Mouse (Mus musculus) left cerebral cortex, adult 2 months (tissue): ENCODE data around the gene Prl. TPM values are rescaled to one million over a fixed set of nuclear protein-coding genes. Genes with fewer than 3 reads are reported as not detected.
"Not testable (repeated sequence)": the region's sequence is repeated elsewhere in the genome, so short reads cannot be mapped to it uniquely, and the experiment has no call there.

Experiments
- DNase-seq, 2 experiments: peaks; one replicate each; pipeline ENCODE4 v3.0.0; 2021 to 2022; ENCODE audit warnings: low spot score in 2 of 2, mixed read lengths in 1 of 2; ENCODE audit errors: extremely low spot score in 1 of 2
- H3K27ac ChIP-seq: fragments of 200-600 bp; 2 replicates; pipeline ENCODE4 v1.8.1; 2022
- H3K4me3 ChIP-seq: fragments of 200-600 bp; 2 replicates; pipeline ENCODE4 v1.8.1; 2022
- CTCF ChIP-seq: fragments of 200-600 bp; IDR thresholded peaks from 2 replicates; pipeline ENCODE4 v1.8.1; 2022; ENCODE audit warnings: antibody characterized with exemption, mild to moderate bottlenecking, moderate library complexity
- intact Hi-C: fragments of 180-260 bp; cut with DNase I; formaldehyde crosslinking; loops from one replicate; pipeline ENCODE4 v1.15.1; 2025
- long read RNA-seq, 2 experiments: library from polyadenylated mRNA; stranded (forward); transcript quantifications; one replicate each; pipeline ENCODE4 v2.0.0; 2021; ENCODE audit warnings: borderline mapping rate in 2 of 2
- total RNA-seq, 2 experiments: library from RNA; stranded (reverse); gene quantifications; 2 replicates each; pipeline ENCODE4 v1.2.3; 2021

The Prl gene
- total RNA-seq, result not detected
- long read RNA-seq, experiment 1, result 0 reads
- long read RNA-seq, experiment 2, result 0 reads

GRCm38 (mm10) chr13:27057270-27057669 lies at the start of gene Prl:
Gene Prl (plus strand): TSS chr13:27057570.
- no peak for DNase-seq
- no peak for TF ChIP-seq CTCF
- H3K27ac ChIP-seq, result no peak within 1 kb of the TSS
- intact Hi-C loops, result no loop called here
- no peak within 1 kb of the TSS for H3K4me3 ChIP-seq

- intact Hi-C loops, result no loop called here
- no peak overlapping the region for H3K4me3 ChIP-seq
- DNase-seq, result no peak
- no peak overlapping the region for H3K27ac ChIP-seq
- no peak for TF ChIP-seq CTCF
Measured at GRCm38 (mm10) chr13:27026614-27027013, 30.8 kb upstream of the Prl start.

- no peak for DNase-seq
- TF ChIP-seq CTCF, result no peak
- no peak overlapping the region for H3K27ac ChIP-seq
- intact Hi-C loops, result no loop called here
- H3K4me3 ChIP-seq, result no peak overlapping the region
Measured at GRCm38 (mm10) chr13:27027376-27027775, 30.0 kb upstream of the Prl start.

- Histone ChIP-seq H3K27ac (no peak overlapping the region), H3K4me3 (no peak overlapping the region)
- DNase-seq, result no peak
- intact Hi-C loops, result no loop called here
- no peak for TF ChIP-seq CTCF
Measured at GRCm38 (mm10) chr13:27028501-27029240, 28.7 kb upstream of the Prl start.

- Histone ChIP-seq H3K4me3 (no peak overlapping the region), H3K27ac (no peak overlapping the region)
- TF ChIP-seq CTCF, result no peak
- intact Hi-C loops, result no loop called here
- DNase-seq, result no peak
Measured at GRCm38 (mm10) chr13:27031101-27031852, 26.1 kb upstream of the Prl start.

GRCm38 (mm10) chr13:27031853-27032240 lies 25.5 kb upstream of the Prl start:
- no peak overlapping the region for H3K4me3 ChIP-seq
- no peak overlapping the region for H3K27ac ChIP-seq
- intact Hi-C loops, result no loop called here
- no peak for TF ChIP-seq CTCF
- no peak for DNase-seq

- intact Hi-C loops, result no loop called here
- no peak for TF ChIP-seq CTCF
- Histone ChIP-seq H3K27ac (no peak overlapping the region), H3K4me3 (no peak overlapping the region)
- DNase-seq, result no peak
Measured at GRCm38 (mm10) chr13:27032998-27033397, 24.4 kb upstream of the Prl start.

GRCm38 (mm10) chr13:27042185-27042584 lies 15.2 kb upstream of the Prl start:
- Histone ChIP-seq H3K4me3 (no peak overlapping the region), H3K27ac (no peak overlapping the region)
- TF ChIP-seq CTCF, result no peak
- intact Hi-C loops, result no loop called here
- DNase-seq, result no peak

GRCm38 (mm10) chr13:27043326-27043725 lies 14.0 kb upstream of the Prl start:
- H3K27ac ChIP-seq, result no peak overlapping the region
- TF ChIP-seq CTCF, result no peak
- no peak overlapping the region for H3K4me3 ChIP-seq
- no peak for DNase-seq
- intact Hi-C loops, result no loop called here

GRCm38 (mm10) chr13:27059177-27059576 lies 1.8 kb downstream of the Prl start:
- no peak for TF ChIP-seq CTCF
- no peak overlapping the region for H3K4me3 ChIP-seq
- DNase-seq, result no peak
- intact Hi-C loops, result no loop called here
- H3K27ac ChIP-seq, result no peak overlapping the region

- intact Hi-C loops, H3K4me3 ChIP-seq, DNase-seq, H3K27ac ChIP-seq: not testable (repeated sequence)
Measured at GRCm38 (mm10) chr13:27093890-27094289, 36.5 kb downstream of the Prl start, which contains the start of gene Prl3d1. Gene Prl3d1 (plus strand): TSS chr13:27094190.

Other genes with a start within 250 kb of the Prl start
- gene Prl3d1, start 36.6 kb downstream of the Prl start, total RNA-seq, result not detected
- not detected for gene Prl3d2, start 64.1 kb downstream of the Prl start, total RNA-seq
- not detected for gene Prl3d3, start 99.2 kb downstream of the Prl start, total RNA-seq
- gene Prl3c1, start 139.1 kb downstream of the Prl start, total RNA-seq, result not detected
- not detected for gene Prl3b1, start 184.3 kb downstream of the Prl start, total RNA-seq
- gene Prl3a1, start 201.9 kb downstream of the Prl start, total RNA-seq, result not detected